Mouse (Mus musculus) erythroblast, embryonic 14.5 days (primary cell): ENCODE results near the gene Picalm.

Source experiments
- GATA1 ChIP-seq: IDR thresholded peaks from 2 replicates; pipeline ENCODE4 v1.6.1; 2012; ENCODE audit warnings: low read length, inconsistent platforms, mixed read lengths
- TAL1 ChIP-seq: IDR thresholded peaks from 3 replicates; pipeline ENCODE4 v1.6.1; 2012; ENCODE audit warnings: low read length, inconsistent platforms, mixed read lengths

GRCm38 (mm10) chr7:90218122-90218521 lies 88.1 kb downstream of the Picalm start:
- TF ChIP-seq GATA1 (no peak), TAL1 (no peak)
